Mouse (Mus musculus): ENCODE results near the gene Ddost. TPM values are rescaled to one million over a fixed set of nuclear protein-coding genes. Genes with fewer than 3 reads are reported as not detected.

Ddost gene
- polyA plus RNA-seq, 1 experiment from 2014 or later: 232 TPM

DNA sequence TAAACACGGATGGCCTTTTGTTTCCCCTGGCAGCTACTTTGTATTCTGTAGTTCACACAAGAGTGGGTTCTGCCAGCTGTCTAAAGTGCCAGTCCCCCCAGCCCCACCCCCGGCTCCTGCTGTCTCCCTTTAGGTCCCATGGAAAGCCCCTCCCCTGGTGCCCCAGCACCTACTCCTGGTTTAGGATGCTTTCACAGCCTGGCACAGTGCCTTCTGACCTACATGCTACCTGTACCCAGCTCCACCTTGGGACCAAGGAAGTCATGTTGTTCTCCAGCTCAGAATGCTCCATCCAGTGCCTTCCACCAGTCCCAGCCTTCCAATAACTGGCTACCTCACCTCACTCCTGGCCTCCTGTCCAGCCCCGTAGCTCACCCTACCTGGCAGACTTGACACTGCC, 2.5 kb downstream of the Ddost start:
- no peak overlapping the region for H3K4me3 ChIP-seq (ENCODE audit: low read length)
- H3K4me1 ChIP-seq (ENCODE audit: control insufficient read depth, insufficient read depth, low read depth, low read length): peaks cover 28% of the 10 kb centered on the region
- no peak overlapping the region for H3K4me2 ChIP-seq (ENCODE audit: low read length)
- no peak overlapping the region for H3K27ac ChIP-seq (ENCODE audit: low read depth, low read length)
- ATAC-seq: no peak
- 80% methylated on average over 3 of the region's 3 CpGs for WGBS
- H3K9ac ChIP-seq (ENCODE audit: low read depth, low read length): no peak overlapping the region
- H3K9me3 ChIP-seq (ENCODE audit: control insufficient read depth, low read length): no peaks in the 10 kb centered on the region
- H3K36me3 ChIP-seq (ENCODE audit: control insufficient read depth, insufficient read depth, low read length): peaks cover 22% of the 10 kb centered on the region
- no peaks in the 10 kb centered on the region for H3K27me3 ChIP-seq (replicated peaks; ENCODE audit: control insufficient read depth, insufficient read depth, low read length)

DNA sequence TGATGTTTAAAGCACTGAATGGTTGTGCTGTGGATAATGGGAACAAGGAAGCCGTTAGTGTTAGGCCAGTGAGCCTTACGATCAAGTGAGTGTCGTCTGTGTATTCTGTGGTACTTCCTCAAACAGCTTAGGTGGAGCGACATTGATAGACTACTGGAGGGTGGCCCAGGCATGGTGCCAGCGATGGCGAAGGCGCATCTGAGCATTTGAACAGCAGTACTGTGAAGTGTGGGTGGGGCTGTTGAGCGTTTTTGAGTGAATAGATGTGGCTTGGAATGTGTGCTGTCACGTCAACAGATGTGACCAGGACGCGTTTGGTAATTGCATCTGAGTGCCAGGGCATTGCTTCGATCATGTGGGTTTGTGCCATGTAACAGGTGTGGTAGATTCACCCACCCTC, 3.2 kb downstream of the Ddost start:
- ATAC-seq: no peak
- Histone ChIP-seq H3K4me1 (ENCODE audit: control insufficient read depth, insufficient read depth, low read depth, low read length) (peaks cover 28% of the 10 kb centered on the region), H3K4me2 (ENCODE audit: low read length) (no peak overlapping the region), H3K9me3 (ENCODE audit: control insufficient read depth, low read length) (no peaks in the 10 kb centered on the region), H3K4me3 (ENCODE audit: low read length) (no peak overlapping the region), H3K27me3 (replicated peaks; ENCODE audit: control insufficient read depth, insufficient read depth, low read length) (no peaks in the 10 kb centered on the region), H3K27ac (ENCODE audit: low read depth, low read length) (no peak overlapping the region), H3K36me3 (ENCODE audit: control insufficient read depth, insufficient read depth, low read length) (peaks cover 26% of the 10 kb centered on the region), H3K9ac (ENCODE audit: low read depth, low read length) (no peak overlapping the region)
- 85% methylated on average over 12 of the region's 12 CpGs for WGBS

GRCm38 (mm10) chr4:138310311-138310910, 5.9 kb downstream of the Ddost start:
- peaks cover 43% of the 10 kb centered on the region for H3K36me3 ChIP-seq (ENCODE audit: control insufficient read depth, insufficient read depth, low read length)
- ATAC-seq: no peak
- 95% methylated on average over 19 of the region's 19 CpGs for WGBS

GRCm38 (mm10) chr4:138311595-138311994, 7.1 kb downstream of the Ddost start:
- Histone ChIP-seq H3K36me3 (ENCODE audit: control insufficient read depth, insufficient read depth, low read length) (peaks cover 46% of the 10 kb centered on the region), H3K9me3 (ENCODE audit: control insufficient read depth, low read length) (no peaks in the 10 kb centered on the region), H3K4me2 (ENCODE audit: low read length) (no peak overlapping the region), H3K27ac (ENCODE audit: low read depth, low read length) (no peak overlapping the region), H3K9ac (ENCODE audit: low read depth, low read length) (no peak overlapping the region), H3K27me3 (replicated peaks; ENCODE audit: control insufficient read depth, insufficient read depth, low read length) (no peaks in the 10 kb centered on the region), H3K4me1 (ENCODE audit: control insufficient read depth, insufficient read depth, low read depth, low read length) (0 out of 2 replicates have a peak, but pooled peaks cover 8% of the 10 kb centered on the region), H3K4me3 (ENCODE audit: low read length) (no peak overlapping the region)
- no peak for ATAC-seq
- WGBS: 69% methylated on average over 8 of the region's 8 CpGs

More at GRCm38 (mm10) chr4:138310311-138310910, 5.9 kb downstream of the Ddost start:
- Histone ChIP-seq H3K4me3 (ENCODE audit: low read length) (no peak overlapping the region), H3K4me1 (ENCODE audit: control insufficient read depth, insufficient read depth, low read depth, low read length) (peaks cover 19% of the 10 kb centered on the region), H3K4me2 (ENCODE audit: low read length) (no peak overlapping the region), H3K9me3 (ENCODE audit: control insufficient read depth, low read length) (no peaks in the 10 kb centered on the region), H3K9ac (ENCODE audit: low read depth, low read length) (no peak overlapping the region), H3K27ac (ENCODE audit: low read depth, low read length) (no peak overlapping the region), H3K27me3 (replicated peaks; ENCODE audit: control insufficient read depth, insufficient read depth, low read length) (no peaks in the 10 kb centered on the region)

- 96% methylated on average over 3 of the region's 3 CpGs for WGBS
- H3K27ac ChIP-seq (ENCODE audit: low read depth, low read length): no peak overlapping the region
- no peaks in the 10 kb centered on the region for H3K9me3 ChIP-seq (ENCODE audit: control insufficient read depth, low read length)
- no peak overlapping the region for H3K9ac ChIP-seq (ENCODE audit: low read depth, low read length)
- no peak overlapping the region for H3K4me2 ChIP-seq (ENCODE audit: low read length)
- no peak for ATAC-seq
- H3K36me3 ChIP-seq (ENCODE audit: control insufficient read depth, insufficient read depth, low read length): peaks cover 47% of the 10 kb centered on the region
- 0 out of 2 replicates have a peak, but pooled peaks cover 3% of the 10 kb centered on the region for H3K4me1 ChIP-seq (ENCODE audit: control insufficient read depth, insufficient read depth, low read depth, low read length)
- H3K4me3 ChIP-seq (ENCODE audit: low read length): no peak overlapping the region
- H3K27me3 ChIP-seq (replicated peaks; ENCODE audit: control insufficient read depth, insufficient read depth, low read length): no peaks in the 10 kb centered on the region
These were observed 7.6 kb downstream of the Ddost start for GRCm38 (mm10) chr4:138312105-138312504.

DNA sequence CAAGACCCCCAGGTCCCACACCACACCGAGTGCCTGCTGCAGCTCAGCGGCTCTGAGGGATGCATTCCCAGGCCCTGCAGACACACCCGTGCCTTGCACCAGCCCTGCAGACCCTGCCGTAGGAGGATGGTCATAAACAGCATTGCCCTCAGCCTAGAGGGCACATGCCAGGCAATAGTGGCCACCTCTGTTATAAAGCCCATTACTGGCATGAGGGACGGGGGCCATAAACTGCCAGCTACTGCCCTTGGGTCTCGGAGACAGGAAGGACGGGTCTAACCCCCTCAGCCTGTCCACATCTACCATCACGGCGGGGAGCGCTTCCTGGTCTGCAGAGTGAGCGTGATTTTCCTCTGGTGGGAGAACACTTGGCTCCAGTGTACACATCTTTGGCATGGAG, 8.5 kb downstream of the Ddost start:
- peaks cover 47% of the 10 kb centered on the region for H3K36me3 ChIP-seq (ENCODE audit: control insufficient read depth, insufficient read depth, low read length)
- no peak overlapping the region for H3K9ac ChIP-seq (ENCODE audit: low read depth, low read length)
- no peak overlapping the region for H3K27ac ChIP-seq (ENCODE audit: low read depth, low read length)
- no peaks in the 10 kb centered on the region for H3K4me1 ChIP-seq (ENCODE audit: control insufficient read depth, insufficient read depth, low read depth, low read length)
- ATAC-seq: no peak
- no peak overlapping the region for H3K4me2 ChIP-seq (ENCODE audit: low read length)
- WGBS: 92% methylated on average over 11 of the region's 11 CpGs
- no peak overlapping the region for H3K4me3 ChIP-seq (ENCODE audit: low read length)
- H3K9me3 ChIP-seq (ENCODE audit: control insufficient read depth, low read length): no peaks in the 10 kb centered on the region
- H3K27me3 ChIP-seq (replicated peaks; ENCODE audit: control insufficient read depth, insufficient read depth, low read length): no peaks in the 10 kb centered on the region

GRCm38 (mm10) chr4:138313795-138314194, 9.3 kb downstream of the Ddost start:
- Histone ChIP-seq H3K4me1 (ENCODE audit: control insufficient read depth, insufficient read depth, low read depth, low read length) (no peaks in the 10 kb centered on the region), H3K9me3 (ENCODE audit: control insufficient read depth, low read length) (no peaks in the 10 kb centered on the region), H3K27me3 (replicated peaks; ENCODE audit: control insufficient read depth, insufficient read depth, low read length) (no peaks in the 10 kb centered on the region), H3K4me2 (ENCODE audit: low read length) (no peak overlapping the region), H3K27ac (ENCODE audit: low read depth, low read length) (no peak overlapping the region), H3K4me3 (ENCODE audit: low read length) (no peak overlapping the region), H3K36me3 (ENCODE audit: control insufficient read depth, insufficient read depth, low read length) (peaks cover 47% of the 10 kb centered on the region), H3K9ac (ENCODE audit: low read depth, low read length) (no peak overlapping the region)
- 86% methylated on average over 4 of the region's 4 CpGs for WGBS
- ATAC-seq: no peak

DNA sequence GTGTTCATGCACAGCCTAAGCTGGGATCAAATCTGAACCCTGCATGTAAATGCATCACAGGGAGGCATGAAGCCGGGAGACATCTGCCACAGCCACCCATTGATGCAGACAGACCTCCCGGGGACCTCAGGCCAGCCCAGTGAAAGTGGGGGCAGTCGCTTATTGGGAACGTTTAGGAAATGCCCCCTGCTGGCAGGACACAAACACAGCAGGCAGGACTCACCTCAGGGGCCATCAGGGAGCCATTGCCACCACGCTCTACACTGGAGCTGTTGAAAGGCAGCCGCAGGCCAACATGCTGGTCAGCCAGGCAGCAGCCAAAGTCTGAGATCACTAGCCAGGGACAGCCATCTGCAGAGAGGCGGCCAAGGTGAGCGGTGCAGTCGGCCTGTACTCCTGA, 11.3 kb downstream of the Ddost start:
- H3K27ac ChIP-seq (ENCODE audit: low read depth, low read length): no peak overlapping the region
- 64% methylated on average over 9 of the region's 9 CpGs for WGBS
- H3K9me3 ChIP-seq (ENCODE audit: control insufficient read depth, low read length): no peaks in the 10 kb centered on the region
- H3K4me1 ChIP-seq (ENCODE audit: control insufficient read depth, insufficient read depth, low read depth, low read length): no peaks in the 10 kb centered on the region
- no peak overlapping the region for H3K4me2 ChIP-seq (ENCODE audit: low read length)
- no peak for ATAC-seq
- no peak overlapping the region for H3K4me3 ChIP-seq (ENCODE audit: low read length)
- H3K36me3 ChIP-seq (ENCODE audit: control insufficient read depth, insufficient read depth, low read length): peaks cover 35% of the 10 kb centered on the region
- H3K27me3 ChIP-seq (replicated peaks; ENCODE audit: control insufficient read depth, insufficient read depth, low read length): no peaks in the 10 kb centered on the region
- no peak overlapping the region for H3K9ac ChIP-seq (ENCODE audit: low read depth, low read length)

DNA sequence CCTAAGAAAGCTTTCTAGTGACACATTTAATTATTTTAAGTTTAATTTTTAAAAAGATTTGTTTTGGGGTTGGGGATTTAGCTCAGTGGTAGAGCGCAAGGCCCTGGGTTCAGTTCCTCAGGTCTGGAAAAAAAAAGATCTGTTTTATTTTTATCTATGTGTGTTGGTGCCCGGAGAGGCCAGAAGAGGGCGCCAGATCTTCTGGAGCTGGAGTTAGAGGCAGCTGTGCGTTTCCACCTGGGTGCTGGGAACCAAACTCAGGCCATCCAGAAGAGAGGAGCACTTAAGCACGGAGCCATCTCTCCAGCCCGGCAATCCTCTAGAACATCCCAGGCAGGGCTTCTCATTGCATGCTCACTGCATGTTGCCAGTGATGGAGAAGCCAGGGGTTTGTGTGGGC, 11.8 kb downstream of the Ddost start:
- no peak for ATAC-seq
- Histone ChIP-seq H3K36me3 (ENCODE audit: control insufficient read depth, insufficient read depth, low read length) (peaks cover 30% of the 10 kb centered on the region), H3K27ac (ENCODE audit: low read depth, low read length) (no peak overlapping the region), H3K4me2 (ENCODE audit: low read length) (no peak overlapping the region), H3K27me3 (replicated peaks; ENCODE audit: control insufficient read depth, insufficient read depth, low read length) (no peaks in the 10 kb centered on the region), H3K4me1 (ENCODE audit: control insufficient read depth, insufficient read depth, low read depth, low read length) (no peaks in the 10 kb centered on the region), H3K9me3 (ENCODE audit: control insufficient read depth, low read length) (no peaks in the 10 kb centered on the region), H3K4me3 (ENCODE audit: low read length) (no peak overlapping the region), H3K9ac (ENCODE audit: low read depth, low read length) (no peak overlapping the region)
- WGBS: 87% methylated on average over 6 of the region's 6 CpGs
